Mouse (Mus musculus) midbrain, embryonic 15.5 days (tissue): ENCODE data around the gene Nol9. TPM values are rescaled to one million over a fixed set of nuclear protein-coding genes. Genes with fewer than 3 reads are reported as not detected.
A peak's percentile ranks its signal among the peaks of the same experiment; 100 is the strongest.
"Not testable (repeated sequence)": the region's sequence is repeated elsewhere in the genome, so short reads cannot be mapped to it uniquely, and the experiment has no call there.

Experiments used
- ATAC-seq: fragments of 200-750 bp; cut with Nextera tagmentation; replicated peaks from 2 replicates; pipeline ENCODE4 v1.8.0; 2017; ENCODE audit warnings: moderate TSS enrichment
- H3K27ac ChIP-seq: fragments of 300-500 bp; sonication (generic); 2 replicates; pipeline ENCODE4 v1.5.1; 2015; ENCODE audit warnings: mild to moderate bottlenecking, inconsistent platforms
- H3K27me3 ChIP-seq: fragments of 300-500 bp; sonication (generic); replicated peaks from 2 replicates; pipeline ENCODE4 v1.6.1; 2015; ENCODE audit warnings: inconsistent platforms
- H3K36me3 ChIP-seq: fragments of 300-500 bp; sonication (generic); replicated peaks from 2 replicates; pipeline ENCODE4 v1.6.1; 2015; ENCODE audit warnings: inconsistent platforms
- H3K4me1 ChIP-seq: fragments of 300-500 bp; sonication (generic); 2 replicates; pipeline ENCODE4 v1.6.1; 2015; ENCODE audit warnings: inconsistent platforms
- H3K4me2 ChIP-seq: fragments of 300-500 bp; sonication (generic); 2 replicates; pipeline ENCODE4 v1.6.1; 2015; ENCODE audit warnings: inconsistent platforms, mild to moderate bottlenecking, moderate library complexity
- H3K4me3 ChIP-seq: fragments of 300-500 bp; sonication (generic); 2 replicates; pipeline ENCODE4 v1.5.1; 2015; ENCODE audit warnings: mild to moderate bottlenecking, inconsistent platforms
- H3K9ac ChIP-seq: fragments of 300-500 bp; sonication (generic); 2 replicates; pipeline ENCODE4 v1.6.1; 2015; ENCODE audit warnings: mild to moderate bottlenecking, inconsistent platforms
- H3K9me3 ChIP-seq: fragments of 300-500 bp; sonication (generic); 2 replicates; pipeline ENCODE4 v1.6.1; 2016; ENCODE audit warnings: inconsistent platforms
- WGBS: fragments of 180-500 bp; shearing (Covaris S2); methylation state at CpG from one replicate; pipeline ENCODE4 v1.1.7; 2015; ENCODE audit warnings: mixed read lengths; 5-methylcytosine and 5-hydroxymethylcytosine counted together
- polyA plus RNA-seq: library from polyadenylated mRNA; unstranded; fragments of >200 nt; fragmentation: Nextera tagmentation; extraction: Ambion mirVana; gene quantifications from 2 replicates; pipeline ENCODE4 v1.2.1, GENCODE M21; 2015

The Nol9 gene
- polyA plus RNA-seq, 1 experiment from 2014 or later = 27.4 TPM

DNA sequence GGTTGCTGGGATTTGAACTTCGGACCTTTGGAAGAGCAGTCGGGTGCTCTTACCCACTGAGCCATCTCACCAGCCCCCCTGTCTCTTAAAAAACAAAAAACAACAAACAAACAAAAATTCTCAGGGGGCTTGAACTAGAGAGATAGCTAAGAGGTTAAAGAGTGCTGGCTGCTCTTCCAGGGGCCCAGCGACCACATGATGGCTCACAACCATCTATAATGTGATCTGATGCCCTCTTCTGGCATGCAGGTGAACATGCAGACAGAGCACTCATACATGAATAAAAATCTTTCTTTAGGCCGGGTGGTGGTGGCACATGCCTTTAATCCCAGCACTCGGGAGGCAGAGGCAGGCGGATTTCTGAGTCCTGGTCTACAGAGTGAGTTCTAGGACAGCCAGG lies 2.7 kb upstream of the Nol9 start:
- H3K36me3 ChIP-seq, ATAC-seq, H3K4me3 ChIP-seq, H3K4me2 ChIP-seq, H3K27me3 ChIP-seq, H3K27ac ChIP-seq, H3K9me3 ChIP-seq, H3K9ac ChIP-seq: not testable (repeated sequence)
- WGBS = 89% methylated on average over 6 of the region's 6 CpGs
- H3K4me1 ChIP-seq = peaks cover 18% of the 10 kb centered on the region

DNA sequence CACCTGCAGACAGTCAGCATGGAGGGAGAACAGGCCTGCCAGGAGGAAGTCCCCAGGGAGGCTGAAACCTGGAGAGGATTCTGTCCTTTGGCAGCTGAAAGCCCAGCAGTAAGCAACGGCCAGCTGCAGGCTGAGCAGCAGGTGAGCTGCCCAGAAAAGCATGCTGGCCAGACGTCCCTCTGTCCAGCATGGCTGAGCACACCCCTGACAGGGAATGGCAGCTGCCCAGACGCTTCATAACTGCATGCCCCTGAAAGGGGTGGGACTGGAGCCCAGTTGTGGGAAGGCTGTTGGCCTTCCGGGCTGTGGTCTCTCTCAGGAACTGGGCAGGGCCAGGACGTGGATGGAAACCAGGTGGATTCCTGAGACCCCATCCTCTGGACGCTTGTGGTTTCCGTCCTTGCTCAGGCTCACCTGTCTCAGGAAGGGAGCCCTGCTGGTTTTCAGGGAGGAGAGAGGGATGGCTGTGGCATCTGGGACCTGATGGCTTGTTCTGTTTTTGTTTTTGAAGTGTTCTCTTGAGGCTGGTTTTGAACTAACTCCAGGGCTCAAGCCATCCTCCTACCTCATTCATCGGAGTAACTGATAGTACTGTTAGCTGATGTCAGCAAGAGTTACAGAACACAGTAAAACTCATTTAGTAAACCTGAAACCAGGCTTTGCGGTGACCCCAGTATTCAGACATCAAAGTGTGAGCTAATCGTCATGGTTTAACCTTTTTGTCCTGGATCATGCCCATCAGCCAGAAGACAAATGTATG lies 716 bp upstream of the Nol9 start, which contains the start of gene Tas1r1:
TSS of gene Tas1r1 (minus strand) at position 344 of the 760 bp plus-strand sequence.
- peak within 1 kb of the TSS; percentile 93 for H3K4me3 ChIP-seq
- no peaks in the 10 kb centered on the region for H3K27me3 ChIP-seq
- peak within 1 kb of the TSS; percentile 74 for H3K9ac ChIP-seq
- peaks cover 20% of the 10 kb centered on the region; the same call in 1 of the 2 replicates for H3K36me3 ChIP-seq
- peaks cover 18% of the 10 kb centered on the region for H3K4me1 ChIP-seq
- peak within 1 kb of the TSS; percentile 96 for H3K4me2 ChIP-seq
- H3K9me3 ChIP-seq = no peaks in the 10 kb centered on the region
- peak within 1 kb of the TSS; percentile 52; the same call in 1 of the 2 replicates for H3K27ac ChIP-seq
- WGBS = 50% methylated on average over 10 of the region's 10 CpGs
- ATAC-seq = no peak; the same call in 1 of the 2 replicates

DNA sequence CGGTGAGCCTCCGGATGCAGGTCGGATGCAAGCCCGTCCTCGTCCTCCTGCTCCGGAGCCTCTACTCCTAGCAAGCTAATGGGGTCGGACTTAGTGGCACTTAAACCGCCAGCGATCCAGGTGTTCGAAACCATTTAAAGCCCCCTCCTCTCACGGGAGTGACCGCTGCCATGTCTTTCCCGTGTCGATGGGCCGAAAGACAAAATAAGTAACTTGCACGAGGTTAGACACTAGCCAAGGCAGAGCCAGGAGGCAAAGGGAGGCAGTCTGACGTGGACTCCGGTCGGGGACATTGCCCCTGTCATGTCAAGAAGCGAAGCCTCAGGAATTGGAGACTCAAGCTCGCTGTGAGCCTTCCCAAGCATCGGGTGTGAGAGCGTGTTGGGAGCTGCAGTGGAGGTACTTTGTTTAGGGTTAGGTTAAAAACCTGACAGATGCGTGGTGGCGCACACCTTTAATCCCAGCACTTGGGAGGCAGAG lies 750 bp downstream of the Nol9 start:
- Histone ChIP-seq H3K27me3 (no peaks in the 10 kb centered on the region), H3K27ac (no peak overlapping the region), H3K9me3 (no peaks in the 10 kb centered on the region), H3K9ac (peak overlapping the region; percentile 74), H3K4me3 (peak overlapping the region; percentile 93), H3K4me1 (peaks cover 18% of the 10 kb centered on the region), H3K4me2 (peak overlapping the region; percentile 96), H3K36me3 (peaks cover 30% of the 10 kb centered on the region; the same call in 1 of the 2 replicates)
- peak; percentile 12; the same call in 1 of the 2 replicates for ATAC-seq
- WGBS = 4% methylated on average over 25 of the region's 25 CpGs

DNA sequence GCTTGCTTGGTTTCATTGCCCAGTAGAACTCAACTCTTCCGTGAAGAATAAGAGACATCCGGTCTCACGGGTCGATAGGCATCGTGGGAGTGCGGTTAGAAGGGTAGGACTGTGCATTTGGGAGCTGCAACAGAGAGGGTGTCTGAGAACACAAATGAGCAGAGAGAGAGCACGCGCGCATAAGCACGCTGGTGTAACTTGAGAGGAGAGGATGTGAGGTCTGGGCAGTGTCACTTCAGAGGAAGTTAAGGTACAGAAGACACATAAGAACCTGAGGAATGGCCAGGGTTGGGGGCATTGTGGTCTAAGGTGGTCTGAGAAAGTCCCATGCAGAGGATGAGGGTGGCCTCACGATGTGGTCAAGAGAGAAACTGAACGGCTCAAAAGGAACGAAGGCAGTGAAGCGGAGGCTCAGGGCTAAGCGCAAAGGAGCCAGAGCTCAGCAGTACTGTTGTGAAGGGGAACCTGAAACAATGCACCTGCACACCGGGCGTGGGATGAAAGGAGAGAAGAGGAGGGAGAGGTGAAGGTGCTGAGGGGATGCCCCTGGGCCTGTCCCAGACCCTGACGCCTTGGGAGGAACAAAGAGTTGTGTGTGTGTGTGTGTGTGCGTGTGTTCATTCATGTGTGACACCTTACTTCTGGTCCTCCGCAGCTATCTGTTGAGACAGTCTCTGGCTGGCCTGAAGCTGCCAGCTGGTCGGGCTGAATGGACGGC lies 3.0 kb downstream of the Nol9 start:
- Histone ChIP-seq H3K4me2 (no peak overlapping the region), H3K36me3 (peaks cover 46% of the 10 kb centered on the region; the same call in 1 of the 2 replicates), H3K9me3 (no peaks in the 10 kb centered on the region), H3K27me3 (no peaks in the 10 kb centered on the region), H3K27ac (no peak overlapping the region), H3K4me1 (peaks cover 18% of the 10 kb centered on the region), H3K4me3 (no peak overlapping the region), H3K9ac (no peak overlapping the region)
- 96% methylated on average over 22 of the region's 22 CpGs for WGBS
- no peak for ATAC-seq

DNA sequence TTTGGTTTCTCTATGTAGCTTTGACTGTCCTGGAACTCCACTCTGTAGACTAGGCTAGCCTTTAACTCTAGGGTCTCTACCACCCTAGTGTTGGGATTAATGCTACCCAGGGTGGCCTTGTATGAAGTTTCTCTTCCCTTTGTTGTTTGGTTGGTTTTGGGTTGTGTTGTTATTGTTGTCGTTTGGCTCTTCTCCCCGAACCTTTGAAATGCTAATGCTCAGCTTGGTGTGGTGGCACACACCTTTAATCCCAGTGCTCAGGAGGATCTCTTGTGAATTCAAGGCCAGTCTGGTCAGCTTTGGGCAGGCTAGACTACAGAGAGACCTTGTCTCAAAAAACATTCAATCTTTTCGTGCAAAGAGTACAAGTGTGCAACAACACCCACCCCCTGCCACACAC lies 4.0 kb downstream of the Nol9 start:
- no peaks in the 10 kb centered on the region for H3K27me3 ChIP-seq
- no peak overlapping the region for H3K9ac ChIP-seq
- H3K4me2 ChIP-seq = no peak overlapping the region
- peaks cover 56% of the 10 kb centered on the region; the same call in 1 of the 2 replicates for H3K36me3 ChIP-seq
- peaks cover 18% of the 10 kb centered on the region for H3K4me1 ChIP-seq
- no peak for ATAC-seq
- 89% methylated on average over 3 of the region's 3 CpGs for WGBS
- H3K9me3 ChIP-seq = no peaks in the 10 kb centered on the region
- no peak overlapping the region for H3K4me3 ChIP-seq
- H3K27ac ChIP-seq = no peak overlapping the region

DNA sequence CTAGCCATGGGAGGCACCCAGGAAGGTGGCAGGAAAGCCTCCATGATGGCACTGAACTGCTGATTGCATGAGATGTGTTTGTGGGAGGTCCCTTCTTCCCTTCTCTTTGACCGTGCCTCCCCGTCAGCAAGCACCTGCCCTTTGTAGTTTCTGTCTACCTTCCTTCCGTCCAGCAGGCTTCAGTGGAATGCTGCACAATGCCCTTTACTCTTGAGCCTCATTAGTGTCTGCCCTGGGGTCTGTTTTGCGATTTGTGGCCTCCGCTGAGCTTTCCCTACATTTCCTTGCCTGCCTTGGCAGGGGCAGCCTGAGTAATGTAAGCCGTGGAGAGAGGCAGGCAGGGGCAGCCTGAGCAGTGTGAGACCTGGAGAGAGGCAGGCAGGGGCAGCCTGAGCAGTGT lies 5.5 kb downstream of the Nol9 start:
- 83% methylated on average over 6 of the region's 6 CpGs for WGBS
- no peaks in the 10 kb centered on the region for H3K9me3 ChIP-seq
- no peak overlapping the region for H3K27ac ChIP-seq
- no peak overlapping the region for H3K9ac ChIP-seq
- peaks cover 61% of the 10 kb centered on the region; the same call in 1 of the 2 replicates for H3K36me3 ChIP-seq
- ATAC-seq = no peak
- H3K4me1 ChIP-seq = peaks cover 15% of the 10 kb centered on the region
- H3K4me2 ChIP-seq = no peak overlapping the region
- H3K4me3 ChIP-seq = no peak overlapping the region
- no peaks in the 10 kb centered on the region for H3K27me3 ChIP-seq

DNA sequence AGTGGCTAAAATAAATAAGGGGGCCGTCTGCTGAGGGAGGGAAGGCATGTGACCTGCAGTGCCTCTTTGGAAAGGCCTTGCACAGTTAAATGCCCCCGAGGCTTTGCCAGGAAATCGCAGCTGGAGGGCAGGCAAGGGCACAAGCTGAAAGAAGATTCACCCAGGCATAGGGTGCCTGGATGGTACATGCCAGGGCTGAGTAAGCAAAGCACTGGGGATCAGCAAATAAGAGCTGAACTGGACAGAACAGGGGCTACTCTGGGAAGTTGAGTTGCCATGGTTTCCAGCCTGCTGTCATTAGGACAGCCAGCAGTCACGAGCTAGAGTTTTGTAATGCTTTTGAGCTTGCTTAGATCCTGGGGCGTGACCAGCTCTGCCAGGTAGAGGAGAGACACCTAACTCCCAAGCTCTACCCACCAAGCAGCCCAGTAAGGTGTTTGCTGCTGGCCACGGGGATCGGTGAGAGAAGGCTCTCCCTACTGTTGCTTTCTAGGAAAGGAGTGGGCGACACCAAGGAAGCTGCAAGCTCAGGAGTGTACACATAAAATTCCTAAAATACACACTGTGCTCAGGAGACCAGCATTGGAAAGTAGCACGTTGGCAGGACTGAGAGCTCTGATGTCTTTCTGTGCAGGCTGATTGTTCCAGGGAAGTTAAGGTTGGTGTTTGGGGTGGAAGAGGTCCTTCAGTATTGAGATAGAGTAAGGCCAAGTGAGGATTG lies 23.4 kb downstream of the Nol9 start:
- peaks cover 25% of the 10 kb centered on the region; the same call in 1 of the 2 replicates for H3K36me3 ChIP-seq
- no peak overlapping the region for H3K27ac ChIP-seq
- ATAC-seq = no peak
- no peaks in the 10 kb centered on the region for H3K27me3 ChIP-seq
- H3K9me3 ChIP-seq = no peaks in the 10 kb centered on the region
- H3K4me2 ChIP-seq = no peak overlapping the region
- no peak overlapping the region for H3K4me3 ChIP-seq
- WGBS = 82% methylated on average over 9 of the region's 9 CpGs
- H3K9ac ChIP-seq = no peak overlapping the region
- H3K4me1 ChIP-seq = no peaks in the 10 kb centered on the region

DNA sequence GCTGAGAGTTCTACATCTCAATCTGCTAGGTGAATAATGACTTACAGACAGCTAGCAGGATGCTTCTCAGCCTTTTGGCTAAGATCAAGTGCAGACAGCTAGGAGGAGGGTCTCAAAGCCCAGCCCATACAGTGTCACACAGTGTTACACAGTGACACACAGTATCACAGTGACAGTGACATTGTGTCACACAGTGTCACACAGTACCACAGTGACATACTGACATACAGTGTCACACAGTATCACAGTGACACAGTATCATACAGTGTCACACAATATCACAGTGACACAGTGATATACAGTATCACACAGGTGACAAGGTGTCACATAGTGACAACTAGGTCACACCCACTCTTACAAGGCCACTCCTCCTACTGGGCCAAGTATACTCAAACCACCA lies 28.2 kb downstream of the Nol9 start:
- no peak overlapping the region for H3K27ac ChIP-seq
- no peak overlapping the region for H3K4me3 ChIP-seq
- no peaks in the 10 kb centered on the region for H3K36me3 ChIP-seq
- no peak for ATAC-seq
- H3K9me3 ChIP-seq = no peaks in the 10 kb centered on the region
- H3K4me2 ChIP-seq = no peak overlapping the region
- peaks cover 3% of the 10 kb centered on the region for H3K4me1 ChIP-seq
- no peak overlapping the region for H3K9ac ChIP-seq
- H3K27me3 ChIP-seq = no peaks in the 10 kb centered on the region

DNA sequence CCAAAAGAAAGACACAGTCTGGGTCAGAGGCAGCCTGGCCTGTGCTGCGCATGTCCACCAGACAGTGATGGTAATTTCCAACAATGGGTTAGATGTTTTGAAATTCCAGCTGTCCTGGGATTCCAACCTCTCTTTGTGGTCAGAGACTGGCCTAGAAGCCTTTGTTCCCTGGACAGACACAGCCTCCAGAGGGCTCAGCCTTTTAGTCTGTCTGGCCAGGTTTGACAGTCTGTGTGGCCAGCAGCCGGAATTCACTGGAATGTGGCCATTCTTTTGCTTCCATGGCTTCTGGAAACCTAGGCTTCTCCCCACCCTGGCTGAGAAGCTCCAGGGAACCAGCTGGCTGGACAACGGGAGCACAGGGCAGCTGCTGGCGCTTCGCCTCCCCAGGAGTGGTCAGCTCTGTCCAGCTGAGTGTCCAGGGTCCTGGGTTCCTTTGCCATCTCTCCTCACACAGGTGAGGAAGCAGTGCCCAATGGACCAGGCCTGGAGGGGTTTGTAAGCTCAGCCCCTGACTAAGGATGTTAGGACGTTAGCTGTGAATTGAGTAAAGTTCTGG lies 29.1 kb downstream of the Nol9 start:
- no peak overlapping the region for H3K4me2 ChIP-seq
- H3K27me3 ChIP-seq = no peaks in the 10 kb centered on the region
- H3K4me1 ChIP-seq = peaks cover 8% of the 10 kb centered on the region
- H3K9me3 ChIP-seq = no peaks in the 10 kb centered on the region
- H3K36me3 ChIP-seq = no peaks in the 10 kb centered on the region
- no peak overlapping the region for H3K4me3 ChIP-seq
- no peak overlapping the region for H3K27ac ChIP-seq
- 69% methylated on average over 6 of the region's 6 CpGs for WGBS
- no peak overlapping the region for H3K9ac ChIP-seq
- ATAC-seq = no peak

DNA sequence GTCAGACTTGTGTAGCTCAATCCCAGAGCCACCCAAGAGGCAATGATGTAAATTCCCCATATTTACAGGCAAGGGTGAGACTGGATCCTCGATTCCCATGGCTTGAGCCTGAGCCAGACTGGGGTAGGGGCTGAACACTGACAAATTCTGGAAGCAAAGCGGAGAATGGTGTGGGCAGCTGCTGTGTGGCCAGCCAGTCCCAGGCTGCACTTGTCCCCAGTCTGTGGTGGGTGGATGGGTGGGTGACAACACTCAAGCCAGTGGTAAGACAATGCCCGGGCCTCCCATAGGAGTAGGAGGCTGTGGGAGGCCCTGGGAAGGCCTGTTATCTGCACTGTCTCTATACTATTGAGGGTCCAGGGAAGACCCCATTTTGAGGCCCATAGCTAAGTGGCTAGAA lies 30.1 kb downstream of the Nol9 start:
- no peaks in the 10 kb centered on the region for H3K36me3 ChIP-seq
- H3K4me3 ChIP-seq = no peak overlapping the region
- H3K27ac ChIP-seq = no peak overlapping the region
- no peak overlapping the region for H3K9ac ChIP-seq
- H3K9me3 ChIP-seq = no peaks in the 10 kb centered on the region
- ATAC-seq = no peak
- 91% methylated on average over 3 of the region's 3 CpGs for WGBS
- H3K4me2 ChIP-seq = no peak overlapping the region
- no peaks in the 10 kb centered on the region for H3K27me3 ChIP-seq
- peaks cover 8% of the 10 kb centered on the region for H3K4me1 ChIP-seq

DNA sequence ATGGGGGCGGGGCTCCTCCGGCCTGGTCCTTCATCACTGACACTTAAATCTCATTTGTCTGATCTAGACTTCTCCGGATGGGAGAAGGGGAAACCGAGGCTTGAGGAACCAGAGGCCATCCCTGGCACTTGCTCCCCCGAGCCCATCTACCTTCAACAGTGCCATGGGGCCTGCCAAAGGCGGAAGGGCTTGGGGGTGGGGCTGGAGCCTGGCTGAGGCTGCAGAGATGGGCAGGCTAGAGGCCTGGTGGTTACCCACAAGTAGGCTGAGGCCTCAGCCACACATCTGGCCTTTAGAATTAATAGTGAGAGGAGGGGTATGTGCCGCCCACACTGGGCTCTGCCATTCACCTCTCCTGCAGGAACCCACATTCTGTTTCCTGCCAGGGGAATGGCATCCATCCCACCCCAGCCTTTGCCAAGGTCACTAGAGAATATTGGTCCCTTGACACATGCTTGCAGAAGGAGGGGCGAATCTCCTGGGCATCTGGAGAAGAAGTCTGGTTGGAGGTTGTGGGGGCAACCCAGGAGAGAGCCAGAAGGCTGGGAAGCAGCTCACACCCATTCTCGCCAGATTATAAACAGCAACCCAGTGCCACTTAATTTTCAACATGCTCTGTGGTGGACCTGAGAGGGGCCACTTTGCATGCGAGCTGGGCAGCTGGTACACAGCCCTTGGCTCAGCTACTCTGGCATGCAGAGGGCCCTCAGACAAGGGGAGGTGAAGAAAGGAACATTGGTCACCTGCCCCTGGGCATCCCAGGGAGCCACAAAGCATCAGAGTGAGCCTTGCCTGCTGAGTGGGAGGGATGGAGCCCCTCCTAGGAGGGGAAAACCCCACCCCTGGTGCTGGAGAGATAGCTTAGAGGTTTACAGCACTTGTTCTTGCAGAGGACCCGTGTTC lies 31.6 kb downstream of the Nol9 start:
- H3K4me1 ChIP-seq = peaks cover 8% of the 10 kb centered on the region
- no peak overlapping the region for H3K9ac ChIP-seq
- whole genome bisulfite sequencing = 70% methylated on average over 11 of the region's 11 CpGs

More for the DNA sequence above, 31.6 kb downstream of the Nol9 start:
- Histone ChIP-seq H3K9me3 (no peaks in the 10 kb centered on the region), H3K4me2 (no peak overlapping the region), H3K27ac (no peak overlapping the region), H3K4me3 (no peak overlapping the region), H3K36me3 (no peaks in the 10 kb centered on the region), H3K27me3 (no peaks in the 10 kb centered on the region)
- ATAC-seq = no peak
